Mouse (Mus musculus): ENCODE data around the gene Gli2.

- TF ChIP-seq CTCF (IDR thresholded peaks at IDR 0.05 in 2 of 3, conservative IDR thresholded peaks at IDR 0.05 in 1 of 3; ENCODE audit: control insufficient read depth in 1 of 3, insufficient read depth in 1 of 3, low read depth in 2 of 3, low read length in 3 of 3, poor library complexity in 1 of 3, severe bottlenecking in 1 of 3) (no peak), EP300 (IDR thresholded peaks at IDR 0.05; ENCODE audit: low read depth in 1 of 2, low read length in 2 of 2) (no peak), ZNF384 (IDR thresholded peaks at IDR 0.05; ENCODE audit: low read depth, low read length) (no peak), POLR2AphosphoS5 (IDR thresholded peaks at IDR 0.05; ENCODE audit: borderline replicate concordance, low read depth, low read length) (no peak), SIN3A (IDR thresholded peaks at IDR 0.05; ENCODE audit: low read length) (no peak)
These were observed 22.9 kb upstream of the Gli2 start for GRCm38 (mm10) chr1:119076333-119076732.

All from MEL (cell line).